Mouse (Mus musculus) megakaryocyte, embryonic 14.5 days (primary cell): ENCODE data around the gene Arhgef39. TPM values are rescaled to one million over a fixed set of nuclear protein-coding genes. Genes with fewer than 3 reads are reported as not detected.

Experiments
- H3K27me3 ChIP-seq: replicated peaks from 2 replicates; pipeline ENCODE3; 2012; ENCODE audit warnings: inconsistent platforms
- H3K36me3 ChIP-seq: replicated peaks from 2 replicates; pipeline ENCODE3; 2012; ENCODE audit warnings: low read length, inconsistent platforms, mixed read lengths
- H3K4me1 ChIP-seq: 2 replicates; pipeline ENCODE4 v1.6.1; 2012; ENCODE audit warnings: inconsistent platforms
- H3K4me3 ChIP-seq: replicated peaks from 2 replicates; pipeline ENCODE3; 2012; ENCODE audit warnings: moderate library complexity, mild to moderate bottlenecking, inconsistent platforms
- H3K9me3 ChIP-seq: 2 replicates; pipeline ENCODE4 v1.6.1; 2012; ENCODE audit warnings: inconsistent platforms
- FLI1 ChIP-seq: IDR thresholded peaks from 2 replicates; pipeline ENCODE4 v1.6.1; 2012; ENCODE audit warnings: low read length, inconsistent platforms, mixed read lengths
- GATA1 ChIP-seq: IDR thresholded peaks from 3 replicates; pipeline ENCODE4 v1.6.1; 2012; ENCODE audit warnings: mixed read lengths, low read length, inconsistent platforms, borderline replicate concordance
- polyA plus RNA-seq: library from polyadenylated mRNA; stranded (reverse); fragments of >175 nt; gene quantifications from 2 replicates; pipeline ENCODE4 v1.2.3, GENCODE M21; 2012; ENCODE audit warnings: low replicate concordance; ENCODE audit not compliant: insufficient read depth

The Arhgef39 gene
- polyA plus RNA-seq, 1 experiment, result 9.6 TPM

- Histone ChIP-seq H3K27me3 (peaks cover 5% of the 10 kb centered on the region), H3K4me1 (peaks cover 63% of the 10 kb centered on the region), H3K4me3 (peak overlapping the region; percentile 94), H3K9me3 (no peaks in the 10 kb centered on the region), H3K36me3 (peaks cover 28% of the 10 kb centered on the region)
- no peak for TF ChIP-seq FLI1
- TF ChIP-seq GATA1, result no peak
Measured at GRCm38 (mm10) chr4:43508666-43508997, 9.1 kb upstream of the Arhgef39 start.

GRCm38 (mm10) chr4:43507938-43508665 lies 8.6 kb upstream of the Arhgef39 start:
- TF ChIP-seq FLI1, result no peak
- TF ChIP-seq GATA1, result no peak

GRCm38 (mm10) chr4:43506536-43507185 lies 7.2 kb upstream of the Arhgef39 start, which contains the start of gene Car9:
Car9 (plus strand) TSS chr4:43506966.
- no peak for TF ChIP-seq GATA1
- no peak for TF ChIP-seq FLI1
- peak within 1 kb of the TSS; percentile 94 for H3K4me3 ChIP-seq
- peaks cover 74% of the 10 kb centered on the region for H3K4me1 ChIP-seq
- H3K36me3 ChIP-seq, result peaks cover 38% of the 10 kb centered on the region
- H3K27me3 ChIP-seq, result no peaks in the 10 kb centered on the region
- H3K9me3 ChIP-seq, result no peaks in the 10 kb centered on the region

More at GRCm38 (mm10) chr4:43507938-43508665, 8.6 kb upstream of the Arhgef39 start:
- Histone ChIP-seq H3K36me3 (peaks cover 33% of the 10 kb centered on the region), H3K4me1 (peaks cover 64% of the 10 kb centered on the region), H3K9me3 (no peaks in the 10 kb centered on the region), H3K4me3 (peak overlapping the region; percentile 94), H3K27me3 (peaks cover 2% of the 10 kb centered on the region)

GRCm38 (mm10) chr4:43506074-43506473 lies 6.6 kb upstream of the Arhgef39 start:
- no peaks in the 10 kb centered on the region for H3K27me3 ChIP-seq
- peaks cover 40% of the 10 kb centered on the region for H3K36me3 ChIP-seq
- H3K9me3 ChIP-seq, result no peaks in the 10 kb centered on the region
- TF ChIP-seq GATA1, result no peak
- no peak for TF ChIP-seq FLI1
- H3K4me3 ChIP-seq, result no peak overlapping the region
- peaks cover 80% of the 10 kb centered on the region for H3K4me1 ChIP-seq

- TF ChIP-seq FLI1 (no peak), GATA1 (no peak)
- Histone ChIP-seq H3K9me3 (no peaks in the 10 kb centered on the region), H3K4me3 (peak overlapping the region; percentile 46), H3K4me1 (peaks cover 87% of the 10 kb centered on the region), H3K36me3 (peaks cover 40% of the 10 kb centered on the region), H3K27me3 (no peaks in the 10 kb centered on the region)
Measured at GRCm38 (mm10) chr4:43504269-43504668, 4.8 kb upstream of the Arhgef39 start.

GRCm38 (mm10) chr4:43503506-43503905 lies 4.0 kb upstream of the Arhgef39 start:
- TF ChIP-seq FLI1, result no peak
- no peak for TF ChIP-seq GATA1
- Histone ChIP-seq H3K4me3 (no peak overlapping the region), H3K36me3 (peaks cover 40% of the 10 kb centered on the region), H3K4me1 (peaks cover 87% of the 10 kb centered on the region), H3K27me3 (no peaks in the 10 kb centered on the region), H3K9me3 (no peaks in the 10 kb centered on the region)

- no peaks in the 10 kb centered on the region for H3K27me3 ChIP-seq
- no peak overlapping the region for H3K4me3 ChIP-seq
- TF ChIP-seq GATA1, result no peak
- no peak for TF ChIP-seq FLI1
- peaks cover 44% of the 10 kb centered on the region for H3K36me3 ChIP-seq
- peaks cover 88% of the 10 kb centered on the region for H3K4me1 ChIP-seq
- no peaks in the 10 kb centered on the region for H3K9me3 ChIP-seq
Measured at GRCm38 (mm10) chr4:43503041-43503440, 3.5 kb upstream of the Arhgef39 start.

GRCm38 (mm10) chr4:43498983-43499382 lies 512 bp downstream of the Arhgef39 start:
- Histone ChIP-seq H3K36me3 (peaks cover 55% of the 10 kb centered on the region), H3K9me3 (no peaks in the 10 kb centered on the region), H3K27me3 (no peaks in the 10 kb centered on the region), H3K4me3 (peak overlapping the region; percentile 94), H3K4me1 (peaks cover 87% of the 10 kb centered on the region)
- TF ChIP-seq GATA1 (no peak), FLI1 (no peak)

GRCm38 (mm10) chr4:43497946-43498345 lies 1.5 kb downstream of the Arhgef39 start:
- Histone ChIP-seq H3K36me3 (peaks cover 46% of the 10 kb centered on the region), H3K9me3 (no peaks in the 10 kb centered on the region), H3K27me3 (no peaks in the 10 kb centered on the region), H3K4me3 (peak overlapping the region; percentile 94), H3K4me1 (peaks cover 82% of the 10 kb centered on the region)
- no peak for TF ChIP-seq GATA1
- no peak for TF ChIP-seq FLI1

GRCm38 (mm10) chr4:43497405-43497804 lies 2.1 kb downstream of the Arhgef39 start:
- Histone ChIP-seq H3K27me3 (no peaks in the 10 kb centered on the region), H3K36me3 (peaks cover 44% of the 10 kb centered on the region), H3K4me1 (peaks cover 79% of the 10 kb centered on the region), H3K9me3 (no peaks in the 10 kb centered on the region), H3K4me3 (peak overlapping the region; percentile 14)
- TF ChIP-seq FLI1, result no peak
- TF ChIP-seq GATA1, result no peak
